In genomic region chr12:74320318-74320717, GRCm38 (mm10) we compare ENCODE assay signal across 8 mouse cellular contexts. TPM values are rescaled to one million over a fixed set of nuclear protein-coding genes. Genes with fewer than 3 reads are reported as not detected.
DNase-seq lines count a peak whose midpoint lies in the region; ATAC-seq and TF ChIP-seq lines count a peak whose summit lies in the region.

No protein-coding gene starts in this region.

- peak; percentile 25 to 61 for DNase-seq in heart, adult 2 months
- DNase-seq in heart, postnatal 25 days (ENCODE audit: low spot score), result no peak
- peak; percentile 76 for DNase-seq in ZHBTc4 (ENCODE audit: low read depth, low spot score)
- peak; percentile 86 for DNase-seq in embryo, embryonic 11 days
- DNase-seq in hindbrain, embryonic 14.5 days (ENCODE audit: low spot score), result peak; percentile 94
- DNase-seq in left cerebral cortex, postnatal 4 days, result peak; percentile 76
- DNase-seq in natural killer cell, adult 2 months (ENCODE audit: low spot score in 2 of 2), result peak; percentile 9 to 35
- peak; percentile 81 for DNase-seq in testis, postnatal 10 days (ENCODE audit: low spot score)

- TF ChIP-seq CTCF in heart, adult 2 months (IDR thresholded peaks at IDR 0.05), result peak; percentile 99

- no peaks in the 10 kb centered on the region for H3K79me2 ChIP-seq in heart, adult 2 months (replicated peaks; ENCODE audit: control insufficient read depth, insufficient read depth, low read length)

- TF ChIP-seq EP300 in heart, adult 2 months (IDR thresholded peaks at IDR 0.05; ENCODE audit: insufficient read depth, low read depth, low read length), result 0 out of 2 replicates have a peak, but pooled peaks have one; percentile 30

- peaks cover 5% of the 10 kb centered on the region for H3K4me1 ChIP-seq in heart, adult 2 months (ENCODE audit: control insufficient read depth, insufficient read depth, low read length)
- H3K4me1 ChIP-seq in hindbrain, embryonic 14.5 days (replicated peaks; ENCODE audit: control insufficient read depth, insufficient read depth, low read length), result peaks cover 5% of the 10 kb centered on the region; the same call in 1 of the 2 replicates

- peak; percentile 32; the same call in 1 of the 2 replicates for ATAC-seq in hindbrain, embryonic 14.5 days (ENCODE audit: low FRiP score)

- TF ChIP-seq POLR2A in heart, adult 2 months (IDR thresholded peaks at IDR 0.05; ENCODE audit: insufficient read depth, low read depth, low read length), result no peak

- no peak overlapping the region for H3K9ac ChIP-seq in heart, adult 2 months (ENCODE audit: low read depth, low read length)
- H3K9ac ChIP-seq in hindbrain, embryonic 14.5 days, result no peak overlapping the region

- H3K27me3 ChIP-seq in heart, adult 2 months (ENCODE audit: control insufficient read depth, insufficient read depth, low read length), result no peaks in the 10 kb centered on the region
- no peaks in the 10 kb centered on the region for H3K27me3 ChIP-seq in hindbrain, embryonic 14.5 days (ENCODE audit: control insufficient read depth, insufficient read depth, low read length)

- intact Hi-C loops in heart, adult 2 months (cut with DNase I), result loop anchor here (5.0 kb wide), 1 partner anchor 852 kb away; no protein-coding TSS in a partner anchor
- intact Hi-C loops in heart, postnatal 25 days (cut with DNase I), result loop anchor here (5.0 kb wide), 1 partner anchor 852 kb away; no protein-coding TSS in a partner anchor
- intact Hi-C loops in left cerebral cortex, postnatal 4 days (cut with DNase I), result loop anchor here (5.0 to 10.0 kb wide), 4 partner anchors 852 to 1334 kb away; no protein-coding TSS in a partner anchor

- WGBS in heart, adult 2 months, result 7% methylated on average over 10 of the region's 10 CpGs
- 16% methylated on average over 10 of the region's 10 CpGs for WGBS in hindbrain, embryonic 14.5 days

- no peaks in the 10 kb centered on the region for H3K36me3 ChIP-seq in heart, adult 2 months (ENCODE audit: control insufficient read depth, insufficient read depth, low read length)
- no peaks in the 10 kb centered on the region for H3K36me3 ChIP-seq in hindbrain, embryonic 14.5 days (replicated peaks; ENCODE audit: control insufficient read depth, insufficient read depth)

- no peak overlapping the region for H3K27ac ChIP-seq in heart, adult 2 months
- no peak overlapping the region for H3K27ac ChIP-seq in hindbrain, embryonic 14.5 days

- no peak overlapping the region for H3K4me3 ChIP-seq in heart, adult 2 months
- no peak overlapping the region for H3K4me3 ChIP-seq in hindbrain, embryonic 14.5 days (replicated peaks; ENCODE audit: low read length)

- H3K9me3 ChIP-seq in hindbrain, embryonic 14.5 days (ENCODE audit: control insufficient read depth, low read length), result no peaks in the 10 kb centered on the region

- H3K4me2 ChIP-seq in hindbrain, embryonic 14.5 days (replicated peaks), result no peak overlapping the region

RNA-seq across cellular contexts. Expression of gene Gm11042, which starts 4.1 kb away (rescaled TPM):
- not detected for total RNA-seq in heart, adult 2 months (2021)
- not detected in 2 replicates for polyA plus RNA-seq in heart, adult 2 months (2012; rRNA removed)
- not detected for total RNA-seq in heart, postnatal 25 days (2021)
- not detected in 2 replicates for polyA plus RNA-seq in hindbrain, embryonic 14.5 days (2014; fragmentation: Nextera tagmentation; extraction: Ambion mirVana)
- not detected for total RNA-seq in left cerebral cortex, postnatal 4 days (2021)
